25 mouse cellular contexts compared by ENCODE assay signal in the genomic region with DNA sequence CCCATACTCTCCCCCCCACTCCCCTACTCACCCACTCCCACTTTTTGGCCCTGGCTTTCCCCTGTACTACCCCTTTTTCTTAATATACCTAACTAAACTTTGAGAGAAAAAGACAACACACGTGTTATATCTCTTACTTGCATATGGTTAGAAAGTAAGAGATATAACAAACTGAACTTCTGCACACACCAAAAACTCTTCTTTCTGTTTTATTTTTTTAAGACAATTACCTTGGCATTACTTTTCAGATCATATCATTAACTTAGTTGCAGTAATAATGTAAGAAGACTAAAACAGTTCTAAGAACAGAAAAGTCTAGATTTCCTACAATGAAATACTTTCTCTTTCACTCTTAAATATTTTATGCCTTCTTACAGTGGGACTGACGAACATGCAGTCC.
"Had no signal": no experiment of that assay in that cellular context is flagged by ENCODE, and none has a peak within 500 bp of the region (broad histone marks: within the 10 kb centered on the region; RNA-seq: fewer than 3 reads in every experiment).

No protein-coding gene starts in this region.

- H3K27me3 ChIP-seq: heart, embryonic 13.5 days; heart, embryonic 15.5 days; hindbrain, embryonic 13.5 days; hindbrain, embryonic 15.5 days; kidney, embryonic 15.5 days; limb, embryonic 13.5 days; limb, embryonic 15.5 days; liver, embryonic 12.5 days had no signal

- H3K4me3 ChIP-seq: heart, adult 2 months; heart, embryonic 13.5 days; heart, embryonic 15.5 days; hindbrain, embryonic 13.5 days; hindbrain, embryonic 15.5 days; kidney, embryonic 15.5 days; limb, embryonic 13.5 days; limb, embryonic 15.5 days; liver, embryonic 12.5 days had no signal

- H3K9me3 ChIP-seq: heart, embryonic 13.5 days; heart, embryonic 15.5 days; hindbrain, embryonic 13.5 days; hindbrain, embryonic 15.5 days; kidney, embryonic 15.5 days; limb, embryonic 13.5 days; limb, embryonic 15.5 days; liver, embryonic 12.5 days had no signal

- ATAC-seq: hindbrain, postnatal 0 days; intestine, embryonic 16.5 days; liver, embryonic 12.5 days had no signal

- H3K27ac ChIP-seq: heart, adult 2 months; heart, embryonic 13.5 days; heart, embryonic 15.5 days; hindbrain, embryonic 13.5 days; hindbrain, embryonic 15.5 days; hindbrain, postnatal 0 days; kidney, embryonic 15.5 days; kidney, postnatal 0 days; limb, embryonic 13.5 days; limb, embryonic 15.5 days; liver, embryonic 12.5 days had no signal

- DNase-seq: gastrocnemius, postnatal 14 days; gastrocnemius, postnatal 36 days; heart, adult 11 months; heart, adult 2 months; heart, postnatal 14 days; heart, postnatal 36 days; kidney, adult 11 months; kidney, adult 2 months; kidney, adult 9 months; kidney, postnatal 14 days; kidney, postnatal 36 days; layer of hippocampus, adult 9-11 months; layer of hippocampus, postnatal 36 days; left cerebral cortex, postnatal 4 days had no signal

- H3K9ac ChIP-seq: heart, embryonic 13.5 days; heart, embryonic 15.5 days; hindbrain, embryonic 13.5 days; hindbrain, embryonic 15.5 days; kidney, embryonic 15.5 days; limb, embryonic 13.5 days; limb, embryonic 15.5 days; liver, embryonic 12.5 days had no signal

- H3K36me3 ChIP-seq: heart, embryonic 13.5 days; heart, embryonic 15.5 days; hindbrain, embryonic 13.5 days; hindbrain, embryonic 15.5 days; kidney, embryonic 15.5 days; limb, embryonic 13.5 days; limb, embryonic 15.5 days; liver, embryonic 12.5 days had no signal
